ENCODE assay signal across 12 mouse cellular contexts in the genomic region with DNA sequence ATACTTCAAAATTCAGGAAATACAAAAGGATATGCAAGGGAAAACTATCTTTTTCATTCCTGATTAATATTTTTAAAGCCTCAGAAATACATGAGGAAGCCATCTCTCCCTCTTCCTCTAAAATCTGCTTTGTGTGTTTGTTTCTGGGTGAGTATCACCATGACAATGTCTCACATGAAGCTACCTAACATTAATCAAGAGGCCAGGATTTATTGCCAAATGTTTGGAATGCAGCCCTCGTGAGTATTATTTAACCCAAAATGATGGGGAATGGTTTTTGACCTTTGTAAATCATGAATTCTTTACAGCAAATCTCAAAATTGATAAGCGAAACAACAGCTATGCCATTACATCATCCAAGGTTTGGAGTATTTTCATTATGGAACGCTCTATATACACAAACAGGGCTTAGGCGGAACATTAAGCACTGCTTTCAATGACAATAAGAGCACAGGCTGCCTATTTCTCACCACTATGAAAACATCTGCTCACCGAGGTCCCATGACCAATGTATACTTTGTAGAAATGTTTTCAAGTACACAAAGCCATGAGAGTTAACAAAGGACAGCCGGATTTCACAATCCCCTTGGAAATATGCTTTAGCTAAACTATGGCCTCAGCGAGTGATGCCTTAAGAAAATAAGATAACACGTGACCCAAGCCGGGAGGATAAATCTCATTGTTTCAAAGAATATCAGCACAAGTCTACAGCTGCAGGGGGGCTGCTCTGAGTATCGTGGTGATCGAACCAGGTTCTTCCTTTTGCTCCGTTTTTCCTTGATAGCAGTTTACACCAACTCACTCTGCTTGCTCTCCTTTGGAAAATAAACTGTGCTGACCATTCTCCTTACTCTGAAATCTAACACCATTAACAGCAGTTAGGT.
A peak's percentile ranks its signal among the peaks of the same experiment; 100 is the strongest.
DNase-seq lines count a peak whose midpoint lies in the region; ATAC-seq and TF ChIP-seq lines count a peak whose summit lies in the region.
"Had no signal": no experiment of that assay in that cellular context is flagged by ENCODE, and none has a peak within 500 bp of the region (broad histone marks: within the 10 kb centered on the region; RNA-seq: fewer than 3 reads in every experiment).

No protein-coding gene starts in this region.

- peak; percentile 66 for DNase-seq in kidney, postnatal 0 days (ENCODE audit: low spot score)
- DNase-seq in kidney, adult 11 months: no peak
- peak; percentile 55 for DNase-seq in embryonic facial prominence, embryonic 14.5 days (ENCODE audit: low spot score)
- no peak for DNase-seq in hindbrain, postnatal 0 days (ENCODE audit: low spot score)
- DNase-seq in left cerebral cortex, adult 11 months (ENCODE audit: low spot score): no peak
- no peak for DNase-seq in kidney, postnatal 10 days
- no peak for DNase-seq in left cerebral cortex, postnatal 10 days (ENCODE audit: extremely low spot score in 1 of 2, low spot score in 2 of 2)
- DNase-seq: gastrocnemius, postnatal 25 days; spleen, adult 18-20 months had no signal

- TF ChIP-seq CTCF in kidney, postnatal 0 days (IDR thresholded peaks at IDR 0.05; ENCODE audit: low read depth): no peak
- TF ChIP-seq CTCF in hindbrain, postnatal 0 days (IDR thresholded peaks at IDR 0.05; ENCODE audit: low read depth): no peak

- no peak overlapping the region for H3K27ac ChIP-seq in kidney, postnatal 0 days
- 0 out of 2 replicates have a peak overlapping the region, but pooled peaks have one; percentile 24 for H3K27ac ChIP-seq in embryonic facial prominence, embryonic 14.5 days (replicated peaks; ENCODE audit: low read depth, low read length)
- no peak overlapping the region for H3K27ac ChIP-seq in hindbrain, postnatal 0 days
- H3K27ac ChIP-seq: forebrain, embryonic 10.5 days had no signal

- WGBS in kidney, postnatal 0 days: 35% methylated on average over 12 of the region's 12 CpGs
- WGBS in embryonic facial prominence, embryonic 14.5 days: 52% methylated on average over 12 of the region's 12 CpGs
- 47% methylated on average over 12 of the region's 12 CpGs for WGBS in hindbrain, postnatal 0 days

- H3ac ChIP-seq in myocyte (ENCODE audit: control insufficient read depth, insufficient read length): no peak overlapping the region

- intact Hi-C loops in left cerebral cortex, postnatal 10 days (cut with DNase I): no loop called here

- ATAC-seq in kidney, postnatal 0 days (replicated peaks; ENCODE audit: low FRiP score, low read depth): 0 out of 2 replicates have a peak, but pooled peaks have one; percentile 5
- ATAC-seq in embryonic facial prominence, embryonic 14.5 days (ENCODE audit: low read depth): peak; percentile 53; the same call in 1 of the 2 replicates
- ATAC-seq in hindbrain, postnatal 0 days: 0 out of 2 replicates have a peak, but pooled peaks have one; percentile 38

- no peaks in the 10 kb centered on the region for H3K79me2 ChIP-seq in myocyte (ENCODE audit: control insufficient read depth, insufficient read depth)

- H3K36me3 ChIP-seq in kidney, postnatal 0 days (ENCODE audit: insufficient read depth, low read length): no peaks in the 10 kb centered on the region
- no peaks in the 10 kb centered on the region for H3K36me3 ChIP-seq in embryonic facial prominence, embryonic 14.5 days (ENCODE audit: control insufficient read depth, insufficient read depth, low read length)
- H3K36me3 ChIP-seq in hindbrain, postnatal 0 days (ENCODE audit: insufficient read depth, low read length): no peaks in the 10 kb centered on the region
- no peaks in the 10 kb centered on the region for H3K36me3 ChIP-seq in myocyte (ENCODE audit: control insufficient read depth, insufficient read depth)
- H3K36me3 ChIP-seq: forebrain, embryonic 10.5 days had no signal

- TF ChIP-seq POLR2A in myocyte (IDR thresholded peaks at IDR 0.05; ENCODE audit: insufficient read length, low read depth): no peak

- no peak overlapping the region for H3K9ac ChIP-seq in kidney, postnatal 0 days (ENCODE audit: low read depth, low read length)
- no peak overlapping the region for H3K9ac ChIP-seq in embryonic facial prominence, embryonic 14.5 days (ENCODE audit: low read depth, low read length)
- no peak overlapping the region for H3K9ac ChIP-seq in hindbrain, postnatal 0 days (replicated peaks; ENCODE audit: low read length)

- no peak overlapping the region for H3K4me3 ChIP-seq in kidney, postnatal 0 days (replicated peaks; ENCODE audit: low read depth, low read length)
- no peak overlapping the region for H3K4me3 ChIP-seq in embryonic facial prominence, embryonic 14.5 days (ENCODE audit: low read depth, low read length)
- H3K4me3 ChIP-seq in hindbrain, postnatal 0 days (ENCODE audit: low read length): no peak overlapping the region
- H3K4me3 ChIP-seq in myocyte: no peak overlapping the region
- H3K4me3 ChIP-seq: forebrain, embryonic 10.5 days had no signal

- H3K4me1 ChIP-seq in kidney, postnatal 0 days (replicated peaks; ENCODE audit: insufficient read depth, low read length): no peaks in the 10 kb centered on the region
- peaks cover 13% of the 10 kb centered on the region for H3K4me1 ChIP-seq in embryonic facial prominence, embryonic 14.5 days (ENCODE audit: control insufficient read depth, insufficient read depth, low read length)
- H3K4me1 ChIP-seq in hindbrain, postnatal 0 days (ENCODE audit: insufficient read depth, low read length): peaks cover 5% of the 10 kb centered on the region; the same call in 1 of the 2 replicates

- H3K4me2 ChIP-seq in kidney, postnatal 0 days (ENCODE audit: low read length): no peak overlapping the region
- H3K4me2 ChIP-seq in embryonic facial prominence, embryonic 14.5 days (ENCODE audit: low read depth, low read length): no peak overlapping the region
- H3K4me2 ChIP-seq in hindbrain, postnatal 0 days (ENCODE audit: low read depth, low read length): no peak overlapping the region
- H3K4me2 ChIP-seq in myocyte (ENCODE audit: low read depth): peak overlapping the region; percentile 30

- no peaks in the 10 kb centered on the region for H3K27me3 ChIP-seq in kidney, postnatal 0 days (ENCODE audit: insufficient read depth, low read length)
- H3K27me3 ChIP-seq in embryonic facial prominence, embryonic 14.5 days (replicated peaks; ENCODE audit: control insufficient read depth, insufficient read depth, low read length): no peaks in the 10 kb centered on the region
- H3K27me3 ChIP-seq in hindbrain, postnatal 0 days (ENCODE audit: insufficient read depth, low read length): no peaks in the 10 kb centered on the region
- H3K27me3 ChIP-seq in myocyte (ENCODE audit: control insufficient read depth, insufficient read depth, insufficient read length): no peaks in the 10 kb centered on the region
- H3K27me3 ChIP-seq: CH12.LX had no signal

- no peaks in the 10 kb centered on the region for H3K9me3 ChIP-seq in kidney, postnatal 0 days (replicated peaks; ENCODE audit: low read length)
- H3K9me3 ChIP-seq in embryonic facial prominence, embryonic 14.5 days (ENCODE audit: control insufficient read depth, low read length): no peaks in the 10 kb centered on the region
- no peaks in the 10 kb centered on the region for H3K9me3 ChIP-seq in hindbrain, postnatal 0 days (ENCODE audit: low read length)
- H3K9me3 ChIP-seq: forebrain, embryonic 10.5 days had no signal

TF ChIP-seq in myocyte, 11 proteins besides CTCF, POLR2A, EP300 and RAD21:
- TF ChIP-seq E2F4 (IDR thresholded peaks at IDR 0.05; ENCODE audit: insufficient read depth): no peak
- no peak for TF ChIP-seq SRF (IDR thresholded peaks at IDR 0.05; ENCODE audit: control insufficient read depth, insufficient read length, low read depth)
- no peak for TF ChIP-seq POLR2AphosphoS2 (IDR thresholded peaks at IDR 0.05; ENCODE audit: insufficient read length, low read depth)
- TF ChIP-seq MYOG (IDR thresholded peaks at IDR 0.05; ENCODE audit: control insufficient read depth in 1 of 3, insufficient read depth in 1 of 3, insufficient read length in 2 of 3, low read depth in 2 of 3): no peak
- TF ChIP-seq TCF3 (IDR thresholded peaks at IDR 0.05; ENCODE audit: insufficient read length, low read depth): no peak
- no peak for TF ChIP-seq USF1 (IDR thresholded peaks at IDR 0.05; ENCODE audit: low read depth)
- no peak for TF ChIP-seq REST (IDR thresholded peaks at IDR 0.05; ENCODE audit: insufficient read depth, insufficient read length)
- TF ChIP-seq TCF12 (IDR thresholded peaks at IDR 0.05; ENCODE audit: insufficient read depth, poor library complexity, severe bottlenecking): no peak
- TF ChIP-seq MYOD1 (IDR thresholded peaks at IDR 0.05; ENCODE audit: control insufficient read depth in 1 of 3, insufficient read length in 2 of 3, low read depth in 2 of 3): no peak
- no peak for TF ChIP-seq MAX (IDR thresholded peaks at IDR 0.05; ENCODE audit: low read depth)
- no peak for TF ChIP-seq CEBPB (IDR thresholded peaks at IDR 0.05; ENCODE audit: insufficient read depth, poor library complexity, severe bottlenecking)

Comparison
In these comparisons a context has a peak if more than half of its experiments do, and no peak if none do; other contexts are left out.
1. DNase-seq: peak in kidney, postnatal 0 days (single experiment) and embryonic facial prominence, embryonic 14.5 days (single experiment); none in kidney, adult 11 months (single experiment), hindbrain, postnatal 0 days (single experiment), left cerebral cortex, adult 11 months (single experiment), kidney, postnatal 10 days (single experiment) and left cerebral cortex, postnatal 10 days (0 of 2).
2. Peak in every context shown above with its lines, with median percentiles within 50 percentile points of each other: ATAC-seq.